Mouse (Mus musculus): ENCODE measurements around the gene Vgf.

Vgf gene

GRCm38 (mm10) chr5:137026092-137026491, at the start of gene Vgf:
TSS of gene Vgf (plus strand) at chr5:137026392.
- no peak for DNase-seq (ENCODE audit: low read depth, low spot score)

- DNase-seq (ENCODE audit: low read depth, low spot score) = no peak
Observed at GRCm38 (mm10) chr5:136977769-136978168, 48.4 kb upstream of the Vgf start.

DNA sequence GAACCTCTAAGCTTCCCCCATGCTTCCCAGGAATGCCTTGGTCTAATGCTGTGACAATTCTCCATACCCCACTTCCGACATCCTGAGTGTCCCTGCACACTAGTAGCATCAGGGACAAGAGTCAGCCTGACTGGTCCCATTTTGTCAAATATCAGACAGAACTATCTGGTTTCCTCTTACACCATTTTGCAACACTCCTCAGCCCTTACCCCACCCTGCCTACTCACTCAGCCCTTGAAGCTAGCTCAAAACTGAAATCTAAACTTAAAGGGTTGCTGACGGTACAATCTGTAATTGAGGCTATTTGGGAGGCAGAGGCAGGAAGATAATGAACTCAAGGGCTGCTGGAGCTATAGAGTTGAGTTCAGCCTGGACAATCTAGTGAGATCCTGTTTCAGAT, 46.4 kb upstream of the Vgf start:
- DNase-seq (ENCODE audit: low read depth, low spot score) = no peak

- DNase-seq (ENCODE audit: low read depth, low spot score) = peak; percentile 46
Observed at GRCm38 (mm10) chr5:136980974-136981373, 45.2 kb upstream of the Vgf start.

- peak; percentile 69 for DNase-seq (ENCODE audit: low read depth, low spot score)
Observed at GRCm38 (mm10) chr5:136982338-136982930, 43.8 kb upstream of the Vgf start.

DNA sequence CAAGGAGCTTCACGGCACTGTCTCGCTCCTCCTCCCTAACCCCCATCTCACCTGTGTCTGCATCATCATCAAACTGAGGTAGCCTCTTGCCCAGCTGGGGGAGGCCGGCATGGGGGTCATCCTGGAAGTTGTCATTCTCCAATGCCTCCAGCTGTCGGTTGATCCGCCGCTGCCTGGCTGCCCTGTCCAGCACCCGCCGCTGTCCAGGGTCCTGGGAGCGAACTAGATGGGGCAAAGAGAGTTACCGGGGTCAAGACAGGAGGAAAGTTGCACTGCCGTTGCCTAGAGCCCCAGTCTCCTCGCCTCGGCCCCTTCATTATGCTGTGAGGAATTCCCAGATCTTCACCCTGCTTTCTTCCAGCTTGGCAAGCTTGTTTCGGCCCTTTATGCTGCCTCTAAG, 41.4 kb upstream of the Vgf start:
- no peak for DNase-seq (ENCODE audit: low read depth, low spot score)

GRCm38 (mm10) chr5:136986695-136987137, 39.5 kb upstream of the Vgf start, which contains the start of gene Plod3:
TSS of gene Plod3 (plus strand) at chr5:136987019.
- DNase-seq (ENCODE audit: low read depth, low spot score) = peak; percentile 100

DNA sequence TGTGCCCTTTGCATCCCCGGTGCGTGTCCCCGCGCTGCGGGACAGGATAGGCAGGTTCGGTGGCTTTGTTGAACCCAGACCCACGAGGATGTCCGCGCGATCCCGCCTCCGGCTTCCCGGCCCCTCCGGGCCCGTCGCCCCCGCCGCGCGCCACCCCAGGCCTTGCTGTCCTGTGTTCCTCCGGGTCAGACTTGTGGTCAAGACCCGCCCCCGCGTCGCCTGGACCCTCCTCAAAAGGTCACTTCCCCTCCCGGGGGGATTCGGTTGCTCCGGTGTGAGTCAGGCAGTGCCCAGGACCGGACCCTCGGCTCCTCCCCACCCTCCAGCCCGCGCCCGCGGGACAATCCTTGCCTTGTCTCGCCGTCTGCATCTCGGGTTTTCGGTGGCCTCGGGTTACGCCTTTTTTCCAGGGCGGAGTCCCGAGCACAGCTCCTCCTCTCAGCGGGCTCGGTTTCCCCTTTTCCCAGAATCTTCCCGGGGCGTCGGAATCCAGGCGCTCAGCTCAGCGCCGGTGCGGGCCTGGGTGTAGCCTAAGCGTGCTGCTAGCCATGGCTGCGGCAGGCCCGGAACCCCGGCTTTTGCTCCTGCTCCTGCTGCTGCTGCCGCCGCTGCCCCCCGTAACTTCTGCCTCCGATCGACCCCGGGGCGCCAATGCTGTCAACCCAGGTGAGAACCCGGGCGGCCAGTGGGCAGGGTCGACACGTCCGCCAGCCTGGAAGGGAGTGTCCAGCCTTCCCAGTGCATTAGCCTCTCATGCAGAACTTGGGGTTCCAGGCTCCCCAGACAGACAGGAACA, 38.9 kb upstream of the Vgf start:
- peak; percentile 77 for DNase-seq (ENCODE audit: low read depth, low spot score)

GRCm38 (mm10) chr5:136987934-136988271, 38.3 kb upstream of the Vgf start, which contains the start of gene Znhit1:
TSS of gene Znhit1 (minus strand) at chr5:136988021.
- DNase-seq (ENCODE audit: low read depth, low spot score) = no peak

DNA sequence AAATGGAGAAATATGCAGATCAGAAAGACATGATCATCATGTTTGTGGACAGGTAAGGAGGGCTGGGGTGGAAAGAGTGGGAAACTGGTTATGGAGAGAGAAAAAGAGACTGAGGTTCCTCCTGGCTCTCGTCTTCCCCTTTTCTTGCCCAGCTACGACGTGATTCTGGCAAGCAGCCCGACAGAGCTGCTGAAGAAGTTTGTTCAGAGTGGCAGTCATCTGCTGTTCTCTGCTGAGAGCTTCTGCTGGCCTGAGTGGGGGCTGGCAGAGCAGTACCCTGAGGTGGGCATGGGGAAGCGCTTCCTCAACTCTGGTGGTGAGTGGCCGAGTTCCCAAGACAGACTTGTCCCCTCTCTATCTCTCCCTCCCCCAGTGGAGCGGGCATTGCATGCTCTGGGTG, 37.8 kb upstream of the Vgf start:
- DNase-seq (ENCODE audit: low read depth, low spot score) = no peak

DNA sequence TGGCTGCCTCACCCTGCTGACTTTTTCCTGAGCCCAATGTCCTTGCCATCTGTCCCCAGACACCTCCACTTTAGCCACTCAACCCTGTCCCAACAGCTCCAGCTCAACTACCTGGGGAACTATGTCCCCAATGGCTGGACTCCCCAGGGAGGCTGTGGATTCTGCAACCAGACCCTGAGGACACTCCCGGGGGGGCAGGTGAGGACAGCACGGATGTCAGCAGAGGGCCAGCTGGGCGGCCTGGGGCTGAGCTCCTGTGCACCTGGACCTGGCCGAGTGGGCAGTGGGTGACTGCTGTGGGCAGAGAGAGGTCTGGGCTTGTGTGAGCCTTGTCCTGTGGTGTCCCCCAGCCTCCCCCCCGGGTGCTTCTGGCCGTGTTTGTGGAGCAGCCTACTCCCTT, 36.4 kb upstream of the Vgf start:
- DNase-seq (ENCODE audit: low read depth, low spot score) = no peak

GRCm38 (mm10) chr5:136999449-136999848, 26.7 kb upstream of the Vgf start:
- DNase-seq (ENCODE audit: low read depth, low spot score) = no peak

GRCm38 (mm10) chr5:137000612-137001011, 25.6 kb upstream of the Vgf start:
- peak; percentile 76 for DNase-seq (ENCODE audit: low read depth, low spot score)

DNA sequence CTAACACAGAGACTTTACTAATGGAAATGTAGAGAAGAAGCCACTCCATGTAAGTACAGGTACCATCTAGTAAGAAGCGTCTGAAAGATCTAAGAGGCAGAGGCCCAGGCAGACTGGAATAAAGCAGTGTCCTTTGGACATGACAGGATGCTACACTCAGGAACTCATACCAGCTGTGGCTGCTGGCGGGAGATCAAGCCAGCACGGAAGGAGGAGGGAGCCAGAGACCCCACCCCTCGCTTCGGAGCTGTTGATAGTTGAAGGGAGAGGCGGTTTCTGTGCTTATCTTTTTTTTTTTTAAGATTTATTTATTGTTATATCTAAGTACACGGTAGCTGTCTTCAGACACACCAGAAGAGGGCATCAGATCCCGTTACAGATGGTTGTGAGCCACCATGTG, 18.9 kb upstream of the Vgf start:
- no peak for DNase-seq (ENCODE audit: low read depth, low spot score)

DNA sequence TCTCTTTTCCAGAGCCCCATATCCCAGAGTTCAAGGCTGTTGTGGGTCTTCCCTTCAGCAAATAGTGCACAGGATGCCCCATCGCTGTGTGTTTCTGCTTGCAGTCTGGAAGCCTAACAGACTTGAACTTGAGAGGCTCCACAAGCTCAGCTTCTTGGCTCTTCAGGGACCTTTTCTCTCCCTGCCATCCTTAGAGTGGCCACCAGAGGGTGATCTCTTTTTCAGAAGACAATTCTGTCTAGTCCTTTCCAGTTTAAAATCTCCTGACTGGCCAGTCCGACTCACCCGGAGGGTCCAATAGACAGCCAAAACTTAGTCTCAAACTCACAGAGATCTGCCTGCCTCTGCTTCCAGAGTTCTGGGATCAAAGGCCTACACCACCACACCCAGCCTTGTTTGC, 16.2 kb upstream of the Vgf start:
- peak; percentile 83 for DNase-seq (ENCODE audit: low read depth, low spot score)

GRCm38 (mm10) chr5:137012401-137012950, 13.7 kb upstream of the Vgf start:
- no peak for DNase-seq (ENCODE audit: low read depth, low spot score)

- no peak for DNase-seq (ENCODE audit: low read depth, low spot score)
Observed at GRCm38 (mm10) chr5:137015913-137016312, 10.3 kb upstream of the Vgf start.

GRCm38 (mm10) chr5:137024318-137024717, 1.9 kb upstream of the Vgf start:
- DNase-seq (ENCODE audit: low read depth, low spot score) = no peak

- peak; percentile 90 for DNase-seq (ENCODE audit: low read depth, low spot score)
Observed at GRCm38 (mm10) chr5:137025132-137025531, 1.1 kb upstream of the Vgf start.

GRCm38 (mm10) chr5:137028561-137029272, 2.5 kb downstream of the Vgf start:
- DNase-seq (ENCODE audit: low read depth, low spot score) = no peak

DNA sequence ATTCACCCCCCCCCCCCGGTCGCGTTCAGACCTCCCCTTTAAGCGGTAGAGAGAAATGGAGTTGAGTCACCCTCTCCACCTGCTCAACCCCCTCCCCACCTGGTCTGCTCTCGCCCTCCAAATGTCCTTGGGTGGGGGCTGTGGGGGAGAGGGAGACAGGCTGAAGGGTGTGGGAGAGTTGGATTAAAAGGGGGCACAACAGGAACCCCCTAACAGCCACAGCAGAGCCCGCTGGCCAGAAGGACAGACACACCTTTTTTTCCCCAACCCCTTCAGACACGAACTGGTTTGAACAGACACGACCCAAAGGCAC, 3.0 kb downstream of the Vgf start:
- no peak for DNase-seq (ENCODE audit: low read depth, low spot score)

DNA sequence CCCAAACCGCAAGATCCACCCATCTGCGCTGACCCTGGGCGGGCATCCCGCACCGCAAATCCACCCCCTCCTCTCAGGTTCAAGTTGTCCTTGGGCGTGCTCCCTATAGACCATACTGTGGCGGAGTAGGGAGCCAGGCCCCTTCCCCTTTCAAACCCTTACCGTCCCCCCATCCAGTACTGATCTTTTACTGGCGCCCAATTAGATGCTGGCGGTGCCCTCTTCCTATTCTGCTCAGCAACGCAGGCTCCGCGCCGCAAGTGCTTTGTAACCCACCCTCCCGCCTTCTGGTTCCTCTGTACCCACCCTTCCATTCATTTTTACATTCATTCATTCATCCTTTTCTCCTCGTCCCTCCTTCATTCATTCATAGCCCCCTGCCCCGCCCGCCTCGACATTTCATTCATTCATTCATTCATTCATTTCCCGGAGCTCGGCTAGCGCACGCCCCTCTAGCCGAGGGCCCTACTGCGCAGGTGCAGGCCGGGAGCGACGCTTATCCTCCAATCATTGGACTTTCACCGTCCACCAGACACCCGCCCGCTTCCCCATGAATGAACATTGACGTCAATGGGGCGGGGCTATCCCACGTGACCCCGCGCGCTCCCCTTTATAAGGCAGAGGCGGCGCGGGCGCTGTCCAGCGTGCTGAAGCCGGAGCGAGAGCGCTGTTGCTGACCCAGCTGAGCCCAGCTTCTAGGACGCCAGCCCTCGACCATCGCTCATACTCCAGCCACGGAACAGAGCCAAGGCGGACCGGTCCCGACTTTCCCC, 3.6 kb downstream of the Vgf start:
- DNase-seq (ENCODE audit: low read depth, low spot score) = peak; percentile 98
